Mouse (Mus musculus) right cerebral cortex, postnatal 10 days (tissue): ENCODE measurements around the gene Psmb10.
"Not testable (repeated sequence)": the region's sequence is repeated elsewhere in the genome, so short reads cannot be mapped to it uniquely, and the experiment has no call there.

Source experiments
- DNase-seq, 2 experiments: peaks; one replicate each; pipeline ENCODE4 v3.0.0; 2021; ENCODE audit warnings: low spot score in 2 of 2

Gene Psmb10

GRCm38 (mm10) chr8:105938306-105938669 lies at the start of gene Psmb10:
Gene Psmb10 (minus strand): TSS chr8:105938444.
- DNase-seq, result no peak

GRCm38 (mm10) chr8:105983406-105983805 lies 45.2 kb upstream of the Psmb10 start:
- DNase-seq, result not testable (repeated sequence)

GRCm38 (mm10) chr8:105981146-105981545 lies 42.9 kb upstream of the Psmb10 start:
- DNase-seq, result no peak

GRCm38 (mm10) chr8:105979325-105979724 lies 41.1 kb upstream of the Psmb10 start, which contains the start of gene Dpep3:
Gene Dpep3 (minus strand): TSS chr8:105979429.
- DNase-seq, result no peak

GRCm38 (mm10) chr8:105975363-105975762 lies 37.1 kb upstream of the Psmb10 start:
- DNase-seq, result no peak

GRCm38 (mm10) chr8:105971019-105971720 lies 32.9 kb upstream of the Psmb10 start:
- no peak for DNase-seq

- DNase-seq, result no peak
Measured at GRCm38 (mm10) chr8:105969367-105969766, 31.1 kb upstream of the Psmb10 start.

- DNase-seq, result no peak
Measured at GRCm38 (mm10) chr8:105966692-105967311, 28.6 kb upstream of the Psmb10 start.

GRCm38 (mm10) chr8:105965905-105966341 lies 27.7 kb upstream of the Psmb10 start, which contains the start of gene Slc12a4:
Gene Slc12a4 (minus strand): TSS chr8:105966097.
- DNase-seq, result peak; percentile 59 to 77

GRCm38 (mm10) chr8:105965266-105965904 lies 27.1 kb upstream of the Psmb10 start:
- peak in 1 of 2 experiments; percentile 45 for DNase-seq

GRCm38 (mm10) chr8:105964506-105965265 lies 26.4 kb upstream of the Psmb10 start:
- DNase-seq, result no peak

GRCm38 (mm10) chr8:105961536-105961935 lies 23.3 kb upstream of the Psmb10 start:
- no peak for DNase-seq

- peak in 1 of 2 experiments; percentile 13 for DNase-seq
Measured at GRCm38 (mm10) chr8:105961101-105961500, 22.9 kb upstream of the Psmb10 start.

GRCm38 (mm10) chr8:105959350-105959749 lies 21.1 kb upstream of the Psmb10 start:
- DNase-seq, result peak in 1 of 2 experiments; percentile 43

- peak in 1 of 2 experiments; percentile 16 for DNase-seq
Measured at GRCm38 (mm10) chr8:105957813-105958212, 19.6 kb upstream of the Psmb10 start.

- DNase-seq, result no peak
Measured at GRCm38 (mm10) chr8:105956556-105956955, 18.3 kb upstream of the Psmb10 start.

- DNase-seq, result peak; percentile 84 to 86
Measured at GRCm38 (mm10) chr8:105951057-105951659, 12.9 kb upstream of the Psmb10 start.

GRCm38 (mm10) chr8:105949350-105949749 lies 11.1 kb upstream of the Psmb10 start:
- DNase-seq, result peak; percentile 84 to 86

GRCm38 (mm10) chr8:105943321-105943739 lies 5.1 kb upstream of the Psmb10 start, which contains the start of gene Lcat:
Gene Lcat (minus strand): TSS chr8:105943382.
- peak; percentile 74 to 78 for DNase-seq

- DNase-seq, result no peak
Measured at GRCm38 (mm10) chr8:105942542-105942941, 4.3 kb upstream of the Psmb10 start.

- peak in 1 of 2 experiments; percentile 28 for DNase-seq
Measured at GRCm38 (mm10) chr8:105942026-105942425, 3.8 kb upstream of the Psmb10 start.
